Mouse (Mus musculus) urinary bladder, postnatal 36 days (tissue): ENCODE results near the gene Pglyrp2.

Experiments
- DNase-seq, 2 experiments: peaks; one replicate each; pipeline ENCODE4 v3.0.0; 2022; ENCODE audit warnings: low spot score in 2 of 2, mixed read lengths in 1 of 2

Gene Pglyrp2

GRCm38 (mm10) chr17:32402779-32403157, 21.2 kb downstream of the Pglyrp2 start:
- DNase-seq, result no peak

- no peak for DNase-seq
Measured at GRCm38 (mm10) chr17:32402011-32402778, 21.8 kb downstream of the Pglyrp2 start.

DNA sequence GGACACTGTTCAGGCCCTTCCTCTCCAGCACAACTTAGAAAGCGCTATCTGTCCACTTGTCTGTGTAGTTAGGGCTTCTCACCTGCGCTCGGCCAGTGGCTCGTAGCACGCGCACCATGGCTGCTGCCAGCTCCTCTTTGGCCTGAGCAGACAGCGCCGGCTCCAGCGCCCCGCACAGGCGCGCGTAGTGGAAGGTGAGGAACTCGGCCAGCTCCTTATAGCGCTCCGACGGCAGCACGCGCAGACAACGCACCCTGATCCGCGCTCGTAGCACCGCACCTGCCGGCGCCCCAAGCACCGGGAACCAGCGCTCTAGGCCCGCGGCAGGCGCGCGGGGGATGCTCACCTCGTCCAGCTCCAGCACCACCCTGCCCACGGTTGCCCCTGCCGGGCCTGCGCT, 27.7 kb downstream of the Pglyrp2 start:
- DNase-seq, result no peak

DNA sequence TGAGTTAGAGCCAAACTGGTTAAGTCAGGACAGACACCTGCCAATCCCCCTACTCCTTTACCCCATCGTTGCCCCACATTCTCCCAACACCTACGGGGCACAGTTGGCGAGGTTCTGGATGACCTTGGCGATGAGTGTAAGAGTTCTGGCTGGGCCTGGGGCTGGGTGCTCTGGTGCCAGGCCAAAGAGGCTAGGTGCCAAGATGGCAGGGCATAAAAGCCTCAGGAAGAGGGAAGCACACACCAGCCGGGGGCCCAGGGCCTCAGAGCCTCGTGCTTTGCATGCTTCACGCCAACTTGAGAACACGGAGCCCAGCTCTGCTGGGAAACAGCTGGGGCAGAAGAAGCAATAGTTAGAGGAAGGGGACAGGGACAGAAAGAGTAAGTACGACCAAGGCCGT, 30.0 kb downstream of the Pglyrp2 start:
- DNase-seq, result no peak

DNA sequence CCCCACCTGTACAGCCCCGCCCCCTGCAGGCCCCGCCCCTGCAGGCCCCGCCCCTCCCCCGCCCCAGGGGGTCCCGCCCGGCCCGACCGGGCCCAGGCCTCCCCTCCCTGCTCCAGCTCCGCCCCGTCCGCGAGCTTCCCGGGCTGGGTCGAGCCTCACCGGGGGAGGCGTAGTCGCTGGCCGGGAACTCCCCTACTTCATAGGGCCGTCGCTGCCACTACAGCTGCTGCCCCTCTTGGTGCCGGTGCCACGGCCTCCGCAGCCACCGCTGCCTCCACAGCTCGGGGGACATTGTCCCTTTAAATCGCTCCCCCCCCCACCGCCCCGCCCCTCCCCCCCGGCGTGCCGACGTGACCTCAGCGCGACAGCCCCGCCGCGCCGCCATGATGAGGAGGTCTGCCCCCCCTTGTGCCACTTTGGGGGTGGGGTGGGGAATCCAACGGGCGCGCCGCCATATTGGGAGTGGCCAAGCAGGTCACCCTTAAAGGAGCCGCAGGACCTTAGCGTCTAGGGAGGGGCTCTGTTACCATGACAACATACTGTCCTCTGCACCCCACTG, 34.8 kb downstream of the Pglyrp2 start, which contains the start of gene Wiz:
Gene Wiz (minus strand): TSS at position 339 of the 559 bp plus-strand sequence.
- peak; percentile 91 to 94 for DNase-seq

GRCm38 (mm10) chr17:32388370-32389100, 35.4 kb downstream of the Pglyrp2 start:
- DNase-seq, result peak in 1 of 2 experiments; percentile 32

DNA sequence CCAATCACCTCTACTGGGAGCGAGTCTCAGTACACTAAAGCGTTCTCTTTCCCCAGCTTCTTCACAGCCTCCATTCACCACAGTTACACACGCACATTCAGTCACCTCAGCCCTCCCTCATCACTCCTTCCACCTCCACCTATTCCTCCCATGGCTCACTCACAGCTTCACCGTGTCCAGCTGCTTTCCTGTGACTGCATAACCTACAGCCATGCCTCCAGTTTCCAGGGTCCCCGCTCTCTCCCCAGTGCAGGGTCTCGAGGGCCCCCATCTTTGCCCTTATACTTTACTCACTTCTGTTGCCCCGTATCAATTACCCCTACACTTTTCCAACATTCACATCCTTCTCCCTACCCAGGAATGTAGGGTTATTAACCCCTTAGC, 36.0 kb downstream of the Pglyrp2 start:
- no peak for DNase-seq

- DNase-seq, result peak in 1 of 2 experiments; percentile 41
Measured at GRCm38 (mm10) chr17:32386659-32387432, 37.1 kb downstream of the Pglyrp2 start.

DNA sequence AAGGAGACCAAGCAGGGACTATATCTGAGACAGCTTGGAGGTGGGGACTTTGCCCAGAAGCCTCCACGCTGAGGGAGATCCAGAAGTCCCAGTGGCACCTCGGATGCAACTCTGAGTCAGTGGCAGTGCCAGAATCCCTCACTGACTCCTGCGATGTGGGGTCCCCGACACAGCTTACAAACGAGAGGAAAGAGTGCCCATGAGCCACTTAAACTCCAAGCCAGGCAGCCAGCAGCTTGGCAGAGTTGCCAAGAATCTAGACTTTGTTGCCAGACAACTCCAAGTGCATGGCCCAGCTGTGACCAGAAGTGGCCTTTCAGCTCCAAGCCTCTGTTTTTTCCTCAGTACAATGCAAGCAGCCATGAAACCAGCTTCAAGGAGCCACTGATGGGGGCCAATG, 40.3 kb downstream of the Pglyrp2 start:
- no peak for DNase-seq

DNA sequence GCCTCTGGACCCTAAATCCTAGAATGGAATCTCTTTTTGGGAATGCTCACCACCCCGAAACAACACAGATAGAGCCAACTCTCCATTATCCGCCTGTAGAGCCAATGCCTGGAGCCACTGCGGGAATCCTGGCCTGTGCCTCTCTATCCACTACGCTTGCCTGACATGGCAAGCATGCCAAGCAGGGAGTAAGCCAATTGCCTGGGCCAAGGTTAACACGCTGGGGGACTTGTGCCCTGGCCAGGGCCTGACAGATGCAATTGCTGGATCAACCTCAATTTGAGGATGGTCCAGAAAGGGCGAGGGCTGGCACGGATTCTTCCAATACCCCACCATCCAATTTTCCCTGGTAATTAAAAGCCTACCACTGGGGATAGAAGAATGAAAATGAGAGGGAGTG, 41.4 kb downstream of the Pglyrp2 start:
- peak in 1 of 2 experiments; percentile 51 for DNase-seq

DNA sequence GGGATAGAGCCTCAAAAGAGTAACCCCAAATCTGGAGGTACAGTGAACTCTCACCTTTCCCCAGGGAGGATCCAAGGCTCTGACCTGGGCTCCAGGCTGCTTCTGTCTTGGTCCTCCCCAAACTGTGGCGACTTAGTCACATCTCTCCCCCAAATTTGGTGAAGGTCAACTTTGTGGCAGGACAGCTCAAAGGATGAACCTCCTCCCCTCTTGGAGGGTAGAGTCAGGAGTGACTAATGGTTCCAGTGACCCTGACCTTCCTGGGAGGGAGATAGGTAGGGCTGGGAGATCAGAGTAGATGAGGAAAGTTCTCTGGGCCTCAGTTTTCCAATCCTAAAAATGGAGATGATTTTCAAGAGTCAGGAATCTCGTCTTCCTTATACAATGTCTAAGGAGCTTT, 45.2 kb downstream of the Pglyrp2 start:
- no peak for DNase-seq

- DNase-seq, result no peak
Measured at GRCm38 (mm10) chr17:32377137-32377536, 46.8 kb downstream of the Pglyrp2 start.

- no peak for DNase-seq
Measured at GRCm38 (mm10) chr17:32376475-32376874, 47.5 kb downstream of the Pglyrp2 start.

GRCm38 (mm10) chr17:32368991-32369578, 54.9 kb downstream of the Pglyrp2 start:
- DNase-seq, result no peak

DNA sequence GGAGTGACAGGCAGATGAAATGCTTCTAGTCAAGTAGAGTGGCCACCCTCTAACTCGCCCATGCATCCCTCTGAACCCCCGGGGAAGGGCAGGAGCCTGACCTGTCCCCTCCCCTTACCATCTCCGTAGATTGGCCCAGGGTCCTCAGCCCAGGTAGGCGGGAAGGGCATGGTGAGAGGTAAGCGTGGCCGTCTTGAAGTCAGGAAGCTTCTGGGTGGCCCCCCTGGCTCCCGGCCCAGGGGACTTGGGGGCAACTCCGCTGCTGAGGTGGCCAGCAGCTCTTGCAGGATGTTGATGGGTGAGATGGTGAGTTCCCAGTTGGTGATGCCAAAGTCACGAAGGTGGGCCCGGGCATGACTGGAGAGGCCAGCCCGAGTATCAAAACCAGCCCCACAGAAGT, 56.3 kb downstream of the Pglyrp2 start:
- DNase-seq, result no peak

GRCm38 (mm10) chr17:32365296-32365695, 58.7 kb downstream of the Pglyrp2 start:
- no peak for DNase-seq

DNA sequence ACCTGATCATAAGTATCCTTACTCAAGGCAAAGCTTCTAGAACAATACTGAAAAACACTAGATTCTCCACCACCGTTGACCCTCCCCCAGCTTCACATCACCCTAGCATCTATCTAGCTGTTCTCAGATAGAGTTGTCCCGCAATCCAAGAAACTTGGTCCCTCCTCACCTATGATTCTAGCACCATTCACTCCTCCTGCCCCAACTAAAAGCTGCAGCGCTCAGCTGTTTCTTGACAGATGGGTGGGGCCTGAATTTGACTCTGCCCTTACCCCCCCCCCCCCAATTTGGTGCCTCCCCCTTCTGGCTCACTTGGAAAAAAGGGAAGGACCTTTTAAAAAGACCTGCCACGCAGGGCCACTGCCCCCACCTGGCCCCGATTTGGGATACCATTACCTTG, 59.1 kb downstream of the Pglyrp2 start:
- no peak for DNase-seq

- peak; percentile 79 to 86 for DNase-seq
Measured at GRCm38 (mm10) chr17:32364331-32364730, 59.6 kb downstream of the Pglyrp2 start.

DNA sequence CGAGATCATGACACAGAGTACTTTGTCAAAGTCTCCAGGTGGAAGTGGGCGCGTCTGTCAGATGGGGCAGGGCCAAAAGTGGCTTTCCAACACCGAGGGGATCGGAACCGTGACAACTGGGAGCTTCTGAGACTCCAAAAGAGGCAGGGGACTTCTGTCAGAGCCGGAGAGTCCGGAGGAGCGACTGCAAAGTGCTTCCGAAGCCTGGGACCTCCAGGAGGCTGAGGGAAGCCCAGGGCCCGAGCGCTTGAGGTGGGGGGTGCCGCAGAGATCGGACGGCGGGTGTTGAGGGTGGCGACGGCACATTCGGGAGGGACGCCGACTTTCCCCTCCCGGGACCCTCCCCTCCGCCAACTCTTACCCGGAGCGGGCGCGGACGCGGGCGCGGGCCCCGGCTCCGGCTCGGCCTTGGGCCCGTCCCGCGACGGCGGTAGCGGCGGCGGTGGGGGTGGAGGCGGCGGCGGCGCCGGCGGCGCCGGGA, 60.1 kb downstream of the Pglyrp2 start:
- no peak for DNase-seq

- no peak for DNase-seq
Measured at GRCm38 (mm10) chr17:32362686-32363085, 61.3 kb downstream of the Pglyrp2 start.
